Mouse (Mus musculus): ENCODE results near the gene Lrr1. TPM values are rescaled to one million over a fixed set of nuclear protein-coding genes. Genes with fewer than 3 reads are reported as not detected.

Lrr1 gene
- total and polyA plus RNA-seq, 3 experiments = 9.2 to 35.0 (median 23.8) TPM

DNA sequence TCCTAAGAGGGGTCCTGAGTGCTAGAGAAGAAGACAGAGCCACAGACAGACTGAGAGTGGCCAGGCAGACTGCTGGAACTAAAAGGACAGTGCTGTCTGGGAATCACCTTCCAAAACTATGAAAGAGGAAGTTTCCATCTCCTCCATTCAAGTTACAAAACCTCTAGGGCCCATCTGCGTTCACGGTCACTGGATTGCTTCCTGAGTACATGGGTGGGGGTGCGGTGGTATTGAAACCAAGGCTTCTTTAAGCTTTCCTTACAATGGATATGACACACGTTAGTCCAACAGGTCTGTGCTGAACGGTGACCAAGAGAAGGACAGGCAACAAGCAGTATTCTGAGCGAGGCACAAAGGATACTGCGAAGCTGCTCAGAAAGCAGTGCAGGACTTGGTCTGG is 45.8 kb downstream of the Lrr1 start:
- no peaks in the 10 kb centered on the region for H3K27me3 ChIP-seq (replicated peaks)
- peaks cover 4 to 71% of the 10 kb centered on the region in 2 experiments; a peak in 2 of 4 replicates for H3K4me1 ChIP-seq (ENCODE audit: control insufficient read depth in 1 of 2, insufficient read depth in 2 of 2)
- in situ Hi-C loops (cut with MboI; ENCODE audit: low pct_ligation_motif_present, low pct_unique_long_range_greater_than_20kb, low sequenced_read_pairs) = loop anchor here (25.0 kb wide), 2 partner anchors 373 to 473 kb away; partner anchors contain the start of genes Sos2 and Vcpkmt
- H3K36me3 ChIP-seq (replicated peaks in 1 of 2; ENCODE audit: control insufficient read depth in 1 of 2, insufficient read depth in 1 of 2, low read length in 1 of 2) = peaks cover 36 to 69% of the 10 kb centered on the region in 2 experiments
- no peak overlapping the region for H3K4me3 ChIP-seq (replicated peaks in 1 of 3; ENCODE audit: low read depth in 2 of 3, low read length in 2 of 3, poor library complexity in 1 of 3)
- no peaks in the 10 kb centered on the region for H3K9me3 ChIP-seq (replicated peaks; ENCODE audit: low read length)
- H3K4me2 ChIP-seq (ENCODE audit: insufficient read depth, low read depth, poor library complexity, severe bottlenecking) = no peak overlapping the region
- H3K79me2 ChIP-seq (replicated peaks; ENCODE audit: control insufficient read depth, extremely low read depth, insufficient read depth, poor library complexity, severe bottlenecking) = no peaks in the 10 kb centered on the region
- TF ChIP-seq EP300 (IDR thresholded peaks at IDR 0.05; ENCODE audit: low read length) (0 out of 2 replicates have a peak, but pooled peaks have one; percentile 26), MEF2A (IDR thresholded peaks at IDR 0.05; ENCODE audit: borderline replicate concordance, low read depth, low read length) (peak; percentile 34; the same call in 1 of the 2 replicates), BHLHE40 (IDR thresholded peaks at IDR 0.05; ENCODE audit: low read depth, low read length) (0 out of 2 replicates have a peak, but pooled peaks have one; percentile 22), ZNF384 (IDR thresholded peaks at IDR 0.05; ENCODE audit: low read depth, low read length) (0 out of 2 replicates have a peak, but pooled peaks have one; percentile 36), GABPA (IDR thresholded peaks at IDR 0.05; ENCODE audit: insufficient replicate concordance, low read depth, low read length) (no peak), MYC (IDR thresholded peaks at IDR 0.05; ENCODE audit: low read depth, low read length) (no peak), ZKSCAN1 (IDR thresholded peaks at IDR 0.05; ENCODE audit: borderline replicate concordance, low read depth, low read length) (no peak), TCF12 (IDR thresholded peaks at IDR 0.05; ENCODE audit: low read depth, low read length) (peak; percentile 41; the same call in 1 of the 2 replicates), RCOR1 (conservative IDR thresholded peaks at IDR 0.05; ENCODE audit: low read depth, low read length) (no peak), ETS1 (conservative IDR thresholded peaks at IDR 0.05; ENCODE audit: low read depth, low read length) (peak; percentile 60), USF1 (IDR thresholded peaks at IDR 0.05; ENCODE audit: low read depth, low read length) (no peak), ZMIZ1 (IDR thresholded peaks at IDR 0.05; ENCODE audit: low read depth, low read length) (no peak), UBTF (IDR thresholded peaks at IDR 0.05; ENCODE audit: low read depth, low read length) (no peak), IRF4 (IDR thresholded peaks at IDR 0.05; ENCODE audit: low read depth, low read length) (0 out of 2 replicates have a peak, but pooled peaks have one; percentile 31), POLR2A (IDR thresholded peaks at IDR 0.05; ENCODE audit: low read depth, low read length) (no peak), SIN3A (IDR thresholded peaks at IDR 0.05; ENCODE audit: low read length) (no peak), ELF1 (IDR thresholded peaks at IDR 0.05; ENCODE audit: low read depth, low read length) (no peak)
- DNase-seq (ENCODE audit: extremely low read depth) = peak; percentile 70
- dilution Hi-C loops (cut with MboI; ENCODE audit: extremely low pct_ligation_motif_present, extremely low pct_unique_long_range_greater_than_20kb, low sequenced_read_pairs) = no loop called here
- H3K27ac ChIP-seq (ENCODE audit: insufficient read depth, low read depth) = peak overlapping the region; percentile 10
- no peak overlapping the region for H3K9ac ChIP-seq (ENCODE audit: insufficient read depth, low read depth)

DNA sequence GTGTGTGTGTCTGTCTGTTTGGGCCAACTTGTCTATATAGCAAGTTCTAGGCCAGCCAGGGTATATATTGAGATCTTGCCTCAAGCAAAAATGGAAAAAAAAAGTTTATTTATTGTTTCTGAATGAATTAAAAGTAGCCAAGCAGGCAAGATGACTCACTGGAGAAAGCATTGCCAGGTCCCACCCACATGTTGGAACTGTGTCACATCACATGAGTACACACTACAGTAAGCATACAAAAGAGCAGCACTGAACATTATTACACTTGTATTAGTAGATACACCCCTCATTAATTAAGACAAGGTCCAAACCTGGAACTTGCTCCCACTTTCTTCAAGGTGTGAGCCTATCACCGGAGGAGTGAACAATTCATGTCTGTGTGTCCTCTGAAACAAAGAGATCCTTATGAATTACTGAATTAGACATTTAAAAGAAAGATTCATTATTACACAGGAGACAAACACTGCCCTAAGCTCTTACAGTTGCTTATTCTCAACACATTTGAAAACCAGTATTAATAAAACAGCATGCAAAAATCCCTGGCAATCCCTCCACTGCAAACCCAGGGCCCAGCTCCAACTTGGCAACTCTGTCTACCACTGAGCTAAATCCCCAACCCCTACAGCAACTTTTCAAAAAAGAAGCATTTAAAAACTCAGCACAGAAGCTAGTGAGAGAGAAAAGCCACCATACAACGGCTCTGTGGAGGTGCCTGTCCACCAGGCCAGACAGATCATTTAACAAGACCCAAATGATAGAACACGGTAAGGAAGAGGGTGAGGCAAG is 46.6 kb downstream of the Lrr1 start:
- Histone ChIP-seq H3K9ac (ENCODE audit: insufficient read depth, low read depth) (no peak overlapping the region), H3K36me3 (replicated peaks in 1 of 2; ENCODE audit: control insufficient read depth in 1 of 2, insufficient read depth in 1 of 2, low read length in 1 of 2) (peaks cover 35 to 67% of the 10 kb centered on the region in 2 experiments), H3K27me3 (replicated peaks) (no peaks in the 10 kb centered on the region), H3K4me2 (ENCODE audit: insufficient read depth, low read depth, poor library complexity, severe bottlenecking) (no peak overlapping the region), H3K27ac (ENCODE audit: insufficient read depth, low read depth) (peak overlapping the region; percentile 69), H3K4me1 (ENCODE audit: control insufficient read depth in 1 of 2, insufficient read depth in 2 of 2) (peaks cover 4 to 79% of the 10 kb centered on the region in 2 experiments; a peak in 2 of 4 replicates), H3K79me2 (replicated peaks; ENCODE audit: control insufficient read depth, extremely low read depth, insufficient read depth, poor library complexity, severe bottlenecking) (no peaks in the 10 kb centered on the region), H3K9me3 (replicated peaks; ENCODE audit: low read length) (no peaks in the 10 kb centered on the region), H3K4me3 (replicated peaks in 1 of 3; ENCODE audit: low read depth in 2 of 3, low read length in 2 of 3, poor library complexity in 1 of 3) (no peak overlapping the region)
- TF ChIP-seq PAX5 (IDR thresholded peaks at IDR 0.05; ENCODE audit: low read length) (no peak), MEF2A (IDR thresholded peaks at IDR 0.05; ENCODE audit: borderline replicate concordance, low read depth, low read length) (no peak), MXI1 (IDR thresholded peaks at IDR 0.05; ENCODE audit: low read depth, low read length) (no peak), KAT2A (IDR thresholded peaks at IDR 0.05; ENCODE audit: insufficient replicate concordance, low read length) (no peak), POLR2AphosphoS2 (IDR thresholded peaks at IDR 0.05; ENCODE audit: low read depth, low read length) (no peak), EP300 (IDR thresholded peaks at IDR 0.05; ENCODE audit: low read length) (no peak), GABPA (IDR thresholded peaks at IDR 0.05; ENCODE audit: insufficient replicate concordance, low read depth, low read length) (no peak), IRF4 (IDR thresholded peaks at IDR 0.05; ENCODE audit: low read depth, low read length) (no peak), USF1 (IDR thresholded peaks at IDR 0.05; ENCODE audit: low read depth, low read length) (no peak), JUND (conservative IDR thresholded peaks at IDR 0.05; ENCODE audit: low read depth, low read length) (no peak), ETS1 (conservative IDR thresholded peaks at IDR 0.05; ENCODE audit: low read depth, low read length) (no peak), SIN3A (IDR thresholded peaks at IDR 0.05; ENCODE audit: low read length) (no peak), CHD1 (IDR thresholded peaks at IDR 0.05; ENCODE audit: low read depth, low read length) (no peak), MYC (IDR thresholded peaks at IDR 0.05; ENCODE audit: low read depth, low read length) (no peak), RCOR1 (conservative IDR thresholded peaks at IDR 0.05; ENCODE audit: low read depth, low read length) (no peak), MAX (IDR thresholded peaks at IDR 0.05; ENCODE audit: low read length) (no peak), UBTF (IDR thresholded peaks at IDR 0.05; ENCODE audit: low read depth, low read length) (no peak), BHLHE40 (IDR thresholded peaks at IDR 0.05; ENCODE audit: low read depth, low read length) (no peak), POLR2A (IDR thresholded peaks at IDR 0.05; ENCODE audit: low read depth, low read length) (no peak), ZNF384 (IDR thresholded peaks at IDR 0.05; ENCODE audit: low read depth, low read length) (no peak)
- dilution Hi-C loops (cut with MboI; ENCODE audit: extremely low pct_ligation_motif_present, extremely low pct_unique_long_range_greater_than_20kb, low sequenced_read_pairs) (no loop called here), in situ Hi-C loops (cut with MboI; ENCODE audit: low pct_ligation_motif_present, low pct_unique_long_range_greater_than_20kb, low sequenced_read_pairs) (loop anchor here (25.0 kb wide), 2 partner anchors 372 to 472 kb away; partner anchors contain the start of genes Sos2 and Vcpkmt)
- no peak for DNase-seq (ENCODE audit: extremely low read depth)

Data from CH12.LX (cell line).